Mouse (Mus musculus): ENCODE measurements around the gene Pgm5.

DNA sequence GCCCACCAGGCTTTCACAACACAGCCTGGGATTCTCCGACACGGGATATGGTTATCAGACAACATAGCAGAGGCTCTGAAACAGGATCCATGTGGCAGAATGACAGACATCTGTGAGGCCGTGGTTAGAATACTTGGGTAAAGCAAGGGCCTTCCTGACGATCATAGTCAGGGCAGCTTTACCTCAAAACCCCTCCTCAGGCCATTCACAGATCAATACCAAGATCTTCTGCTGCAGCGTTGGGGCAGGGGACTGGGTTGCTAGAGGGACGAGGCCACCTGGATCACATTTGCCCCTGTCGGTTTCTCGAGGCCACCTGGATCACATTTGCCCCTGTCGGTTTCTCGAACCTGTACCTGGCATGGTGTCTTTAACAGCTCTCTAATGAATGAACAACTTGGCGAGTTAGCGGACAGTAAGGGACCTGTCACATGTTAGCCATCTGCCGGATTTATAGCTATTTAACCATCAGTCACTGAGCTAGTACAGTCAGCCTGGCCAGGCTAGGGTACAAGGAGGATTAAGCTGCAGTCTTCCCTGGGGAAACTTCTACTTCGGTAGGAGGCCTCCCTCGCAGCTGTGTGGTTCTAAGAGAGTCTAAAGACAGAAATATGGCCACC lies 76.5 kb downstream of the Pgm5 start:
- TF ChIP-seq CTCF (IDR thresholded peaks at IDR 0.05; ENCODE audit: insufficient read depth, low read length), result no peak
- TF ChIP-seq POLR2A (IDR thresholded peaks at IDR 0.05; ENCODE audit: borderline replicate concordance, extremely low read depth, low read depth, low read length), result no peak

Measured in lung, adult 2 months (tissue).